Mouse (Mus musculus) stomach, embryonic 16.5 days (tissue): ENCODE measurements at regions not wholly inside any gene's neighbourhood (a gene's known extent, or its start where the extent isn't known, plus 50 kb on each side); places are given as distances from the start of the nearest gene placed in this dataset.

Experiments
- ATAC-seq: fragments of 200-750 bp; cut with Nextera tagmentation; 2 replicates; pipeline ENCODE4 v1.8.0; 2017; ENCODE audit warnings: moderate number of reproducible peaks, moderate TSS enrichment; ENCODE audit not compliant: insufficient read depth, low FRiP score
- H3K27ac ChIP-seq: fragments of 300-500 bp; sonication (generic); 2 replicates; pipeline ENCODE4 v1.5.1; 2014; ENCODE audit warnings: low read length
- H3K27me3 ChIP-seq: fragments of 300-500 bp; sonication (generic); 2 replicates; pipeline ENCODE4 v1.6.1; 2014; ENCODE audit warnings: low read length, control low read depth, mixed read lengths; ENCODE audit not compliant: control insufficient read depth, insufficient read depth
- H3K36me3 ChIP-seq: fragments of 300-500 bp; sonication (generic); 2 replicates; pipeline ENCODE4 v1.6.1; 2014; ENCODE audit warnings: low read length; ENCODE audit not compliant: control insufficient read depth, insufficient read depth
- H3K4me1 ChIP-seq: fragments of 300-500 bp; sonication (generic); 2 replicates; pipeline ENCODE4 v1.6.1; 2014; ENCODE audit warnings: low read length, control low read depth, mixed read lengths; ENCODE audit not compliant: control insufficient read depth, insufficient read depth
- H3K4me2 ChIP-seq: fragments of 300-500 bp; sonication (generic); 2 replicates; pipeline ENCODE4 v1.6.1; 2014; ENCODE audit warnings: low read depth, low read length, mixed read lengths
- H3K4me3 ChIP-seq: fragments of 300-500 bp; sonication (generic); replicated peaks from 2 replicates; pipeline ENCODE4 v1.5.1; 2014; ENCODE audit warnings: mild to moderate bottlenecking, low read length
- H3K9ac ChIP-seq: fragments of 300-500 bp; sonication (generic); 2 replicates; pipeline ENCODE4 v1.6.1; 2014; ENCODE audit warnings: low read length
- H3K9me3 ChIP-seq: fragments of 300-500 bp; sonication (generic); replicated peaks from 2 replicates; pipeline ENCODE4 v1.6.1; 2016; ENCODE audit warnings: low read length, control low read depth; ENCODE audit not compliant: control insufficient read depth
- WGBS: fragments of 180-500 bp; shearing (Covaris S2); extraction: QIAGEN DNeasy Blood & Tissue Kit; methylation state at CpG from one replicate; pipeline ENCODE4 v1.1.7; 2014; 5-methylcytosine and 5-hydroxymethylcytosine counted together

- 64% methylated on average over 5 of the region's 5 CpGs for WGBS
- H3K27ac ChIP-seq: peak overlapping the region; percentile 81
- H3K4me1 ChIP-seq: 0 out of 2 replicates have a peak, but pooled peaks cover 1% of the 10 kb centered on the region
- no peaks in the 10 kb centered on the region for H3K36me3 ChIP-seq
- ATAC-seq: no peak
- no peak overlapping the region for H3K4me3 ChIP-seq
- H3K9me3 ChIP-seq: no peaks in the 10 kb centered on the region
- H3K9ac ChIP-seq: no peak overlapping the region
- H3K4me2 ChIP-seq: no peak overlapping the region
- no peaks in the 10 kb centered on the region for H3K27me3 ChIP-seq
Observed at GRCm38 (mm10) chr13:51912477-51912876, 66.0 kb downstream of the Gadd45g start.

GRCm38 (mm10) chr13:51912994-51913393 lies 66.5 kb downstream of the Gadd45g start:
- no peaks in the 10 kb centered on the region for H3K9me3 ChIP-seq
- 93% methylated on average over 3 of the region's 3 CpGs for WGBS
- H3K27me3 ChIP-seq: no peaks in the 10 kb centered on the region
- no peak overlapping the region for H3K4me3 ChIP-seq
- ATAC-seq: no peak
- 0 out of 2 replicates have a peak, but pooled peaks cover 5% of the 10 kb centered on the region for H3K4me1 ChIP-seq
- no peak overlapping the region for H3K27ac ChIP-seq
- H3K4me2 ChIP-seq: no peak overlapping the region
- no peak overlapping the region for H3K9ac ChIP-seq
- H3K36me3 ChIP-seq: no peaks in the 10 kb centered on the region

- H3K36me3 ChIP-seq: no peaks in the 10 kb centered on the region
- ATAC-seq: no peak
- H3K4me3 ChIP-seq: no peak overlapping the region
- no peaks in the 10 kb centered on the region for H3K27me3 ChIP-seq
- peak overlapping the region; percentile 37; the same call in 1 of the 2 replicates for H3K27ac ChIP-seq
- H3K9ac ChIP-seq: no peak overlapping the region
- 55% methylated on average over 15 of the region's 15 CpGs for WGBS
- peaks cover 23% of the 10 kb centered on the region for H3K4me1 ChIP-seq
- no peaks in the 10 kb centered on the region for H3K9me3 ChIP-seq
- H3K4me2 ChIP-seq: no peak overlapping the region
Observed at GRCm38 (mm10) chr13:51916666-51917240, 70.3 kb downstream of the Gadd45g start.

DNA sequence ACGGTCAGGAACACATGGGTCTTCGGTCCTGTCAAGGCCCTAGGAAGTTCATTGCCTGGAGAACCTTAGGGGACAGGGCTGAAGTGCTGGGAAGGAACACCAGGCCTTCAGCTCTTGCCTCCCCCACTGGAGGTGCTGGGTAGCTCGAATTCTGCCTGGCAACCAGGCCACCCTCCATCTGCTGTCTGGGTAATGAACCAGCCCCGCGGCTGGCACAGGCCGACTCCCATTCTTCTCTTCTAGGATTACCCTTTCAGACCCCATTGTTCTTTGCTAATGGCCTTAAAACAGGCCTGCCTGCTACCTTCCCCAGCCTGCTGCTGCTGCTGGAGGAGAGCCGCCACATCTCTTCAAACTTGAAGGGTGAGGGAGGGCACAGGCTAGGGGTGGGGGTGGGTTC lies 71.2 kb downstream of the Gadd45g start:
- peaks cover 23% of the 10 kb centered on the region for H3K4me1 ChIP-seq
- H3K36me3 ChIP-seq: no peaks in the 10 kb centered on the region
- H3K4me2 ChIP-seq: no peak overlapping the region
- H3K4me3 ChIP-seq: no peak overlapping the region
- no peaks in the 10 kb centered on the region for H3K9me3 ChIP-seq
- ATAC-seq: no peak
- H3K27ac ChIP-seq: no peak overlapping the region
- no peaks in the 10 kb centered on the region for H3K27me3 ChIP-seq
- WGBS: 60% methylated on average over 7 of the region's 7 CpGs
- H3K9ac ChIP-seq: peak overlapping the region; percentile 26; the same call in 1 of the 2 replicates

GRCm38 (mm10) chr13:51918108-51918507 lies 71.6 kb downstream of the Gadd45g start:
- Histone ChIP-seq H3K4me1 (peaks cover 23% of the 10 kb centered on the region), H3K4me3 (no peak overlapping the region), H3K27me3 (no peaks in the 10 kb centered on the region), H3K4me2 (no peak overlapping the region), H3K9me3 (no peaks in the 10 kb centered on the region), H3K36me3 (no peaks in the 10 kb centered on the region), H3K27ac (no peak overlapping the region), H3K9ac (no peak overlapping the region)
- WGBS: 73% methylated on average over 8 of the region's 8 CpGs
- no peak for ATAC-seq

DNA sequence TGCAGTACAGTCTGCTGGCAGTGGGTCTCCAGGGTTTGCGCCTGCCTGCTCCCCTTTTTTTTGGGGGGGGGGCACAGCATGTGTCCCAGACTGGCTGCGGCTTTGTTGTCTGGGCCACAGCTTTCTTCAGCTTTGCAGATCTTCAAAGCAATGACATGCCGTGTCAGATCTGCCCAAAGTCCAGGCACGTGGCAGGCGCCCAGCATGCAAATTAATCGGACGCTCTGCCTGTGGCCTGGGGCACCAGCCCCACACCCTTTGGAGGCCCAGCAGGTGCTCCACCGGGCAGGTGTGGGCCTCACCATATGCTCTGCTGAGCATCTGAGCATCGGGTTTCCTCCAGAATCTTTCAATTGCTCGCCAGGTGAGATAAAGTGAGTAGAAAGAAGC lies 72.3 kb downstream of the Gadd45g start:
- no peak overlapping the region for H3K4me3 ChIP-seq
- H3K4me2 ChIP-seq: no peak overlapping the region
- H3K27me3 ChIP-seq: no peaks in the 10 kb centered on the region
- no peak for ATAC-seq
- H3K27ac ChIP-seq: no peak overlapping the region
- H3K9ac ChIP-seq: 0 out of 2 replicates have a peak overlapping the region, but pooled peaks have one; percentile 21
- peaks cover 23% of the 10 kb centered on the region for H3K4me1 ChIP-seq
- no peaks in the 10 kb centered on the region for H3K9me3 ChIP-seq
- WGBS: 45% methylated on average over 10 of the region's 10 CpGs
- H3K36me3 ChIP-seq: no peaks in the 10 kb centered on the region

DNA sequence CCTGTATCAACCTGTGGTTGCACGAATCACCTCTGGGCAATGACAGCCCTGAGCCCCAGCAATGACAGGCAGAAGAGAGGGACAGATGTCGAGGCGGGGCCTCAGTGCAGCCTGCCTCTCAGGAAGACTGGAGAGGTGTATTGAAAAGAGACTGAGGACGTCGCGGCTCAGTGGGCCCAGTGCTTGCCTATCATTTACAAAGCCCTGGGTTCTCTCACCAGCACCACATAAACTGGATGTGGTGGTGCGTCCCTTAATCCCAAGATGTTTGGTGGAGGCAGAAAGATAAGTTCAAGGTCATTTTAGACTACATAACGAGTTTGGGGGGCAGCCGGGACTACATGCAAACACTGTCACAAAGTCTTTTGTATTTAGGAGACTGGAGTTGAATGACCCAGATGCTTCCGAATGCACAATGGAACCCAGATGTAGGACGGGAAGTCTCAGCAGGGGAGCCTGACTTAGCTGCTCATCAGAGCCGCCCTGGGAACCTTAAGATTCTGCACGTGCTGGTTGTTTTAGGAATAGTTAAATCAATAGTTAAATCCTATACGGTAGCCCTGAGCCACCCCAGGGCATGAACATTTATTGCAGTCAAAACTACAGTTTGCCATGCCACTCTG lies 72.8 kb downstream of the Gadd45g start:
- no peak overlapping the region for H3K4me2 ChIP-seq
- no peaks in the 10 kb centered on the region for H3K9me3 ChIP-seq
- no peak overlapping the region for H3K4me3 ChIP-seq
- ATAC-seq: no peak
- 60% methylated on average over 14 of the region's 14 CpGs for WGBS
- H3K27me3 ChIP-seq: no peaks in the 10 kb centered on the region
- H3K27ac ChIP-seq: no peak overlapping the region
- H3K4me1 ChIP-seq: peaks cover 23% of the 10 kb centered on the region
- H3K36me3 ChIP-seq: no peaks in the 10 kb centered on the region
- H3K9ac ChIP-seq: 0 out of 2 replicates have a peak overlapping the region, but pooled peaks have one; percentile 21

- peaks cover 23% of the 10 kb centered on the region for H3K4me1 ChIP-seq
- no peak overlapping the region for H3K27ac ChIP-seq
- 0 out of 2 replicates have a peak overlapping the region, but pooled peaks have one; percentile 5 for H3K4me2 ChIP-seq
- no peaks in the 10 kb centered on the region for H3K36me3 ChIP-seq
- H3K4me3 ChIP-seq: no peak overlapping the region
- WGBS: 74% methylated on average over 3 of the region's 3 CpGs
- no peaks in the 10 kb centered on the region for H3K27me3 ChIP-seq
- ATAC-seq: no peak
- H3K9ac ChIP-seq: no peak overlapping the region
- H3K9me3 ChIP-seq: no peaks in the 10 kb centered on the region
Observed at GRCm38 (mm10) chr13:51919937-51920336, 73.5 kb downstream of the Gadd45g start.

DNA sequence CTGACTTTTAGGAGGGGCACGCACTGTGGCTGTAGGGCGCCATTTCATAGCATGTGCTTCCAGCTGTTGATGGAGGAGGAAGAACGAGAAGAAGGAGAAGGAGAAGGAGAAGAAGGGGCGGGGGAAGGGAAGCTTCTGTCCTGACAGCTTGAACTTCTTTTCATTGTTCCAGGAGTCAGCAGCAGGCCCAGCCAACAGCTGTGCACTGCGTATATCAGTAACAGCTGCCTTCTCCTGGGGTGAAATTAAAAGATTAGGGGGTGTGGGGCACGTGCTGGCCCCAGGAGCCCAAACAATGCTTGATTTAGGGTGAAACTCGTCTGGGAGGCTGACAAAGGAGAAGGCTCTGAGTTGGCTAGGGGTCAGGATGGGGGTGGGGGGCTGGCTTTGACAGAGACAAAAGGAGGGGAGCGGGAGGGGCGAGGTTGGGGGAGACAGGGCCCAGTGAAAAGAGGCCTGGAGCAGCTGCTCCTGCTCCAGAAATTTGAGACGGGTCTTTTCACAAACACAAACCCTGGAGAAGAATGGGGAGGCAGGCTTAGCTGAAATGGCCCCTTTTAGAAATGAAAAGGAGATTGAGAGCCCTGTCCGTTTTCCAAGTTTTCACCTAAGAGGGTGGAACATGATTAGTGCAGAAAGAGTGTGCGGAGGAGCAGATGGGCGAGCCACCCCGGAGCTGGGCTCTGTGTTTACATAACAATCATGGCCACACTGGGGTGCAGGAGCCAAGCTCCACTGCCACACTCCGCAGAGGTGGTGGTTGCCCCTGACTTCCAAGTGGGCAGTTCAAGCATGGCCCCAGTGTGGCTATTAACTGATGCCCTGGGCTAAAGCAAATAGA lies 74.3 kb downstream of the Gadd45g start:
- H3K4me2 ChIP-seq: 0 out of 2 replicates have a peak overlapping the region, but pooled peaks have one; percentile 14
- H3K9ac ChIP-seq: peak overlapping the region; percentile 13; the same call in 1 of the 2 replicates
- no peak overlapping the region for H3K27ac ChIP-seq
- no peaks in the 10 kb centered on the region for H3K27me3 ChIP-seq
- ATAC-seq: peak; percentile 61; the same call in 1 of the 2 replicates
- 15% methylated on average over 15 of the region's 15 CpGs for WGBS
- peaks cover 23% of the 10 kb centered on the region for H3K4me1 ChIP-seq
- no peak overlapping the region for H3K4me3 ChIP-seq
- H3K36me3 ChIP-seq: no peaks in the 10 kb centered on the region
- no peaks in the 10 kb centered on the region for H3K9me3 ChIP-seq
